Mouse (Mus musculus): ENCODE measurements around the gene Acsl6. TPM values are rescaled to one million over a fixed set of nuclear protein-coding genes. Genes with fewer than 3 reads are reported as not detected.
"Not testable (repeated sequence)": the region's sequence is repeated elsewhere in the genome, so short reads cannot be mapped to it uniquely, and the experiment has no call there.

Gene Acsl6
- polyA plus RNA-seq, 1 experiment from 2014 or later, result 1.5 TPM

- ATAC-seq (replicated peaks; ENCODE audit: insufficient number of reproducible peaks, low FRiP score, low TSS enrichment), result no peak
- no peaks in the 10 kb centered on the region for H3K4me1 ChIP-seq (ENCODE audit: control insufficient read depth, insufficient read depth, low read length)
- no peak overlapping the region for H3K27ac ChIP-seq (ENCODE audit: low read depth, low read length)
- H3K36me3 ChIP-seq (ENCODE audit: control insufficient read depth, insufficient read depth, low read length), result no peaks in the 10 kb centered on the region
- no peaks in the 10 kb centered on the region for H3K9me3 ChIP-seq (replicated peaks; ENCODE audit: control insufficient read depth, low read length)
- 66% methylated on average over 1 of the region's 1 CpGs for WGBS (ENCODE audit: insufficient replicate concordance)
- no peaks in the 10 kb centered on the region for H3K27me3 ChIP-seq (ENCODE audit: control insufficient read depth, insufficient read depth, low read length)
- H3K4me2 ChIP-seq, result no peak overlapping the region
- no peak overlapping the region for H3K4me3 ChIP-seq (ENCODE audit: low read depth, low read length)
- no peak overlapping the region for H3K9ac ChIP-seq (ENCODE audit: low read depth, low read length)
Observed at GRCm38 (mm10) chr11:54396686-54397085, 93.1 kb downstream of the Acsl6 start.

GRCm38 (mm10) chr11:54398058-54398457 is 94.5 kb downstream of the Acsl6 start:
- no peak overlapping the region for H3K4me2 ChIP-seq
- H3K27ac ChIP-seq (ENCODE audit: low read depth, low read length), result no peak overlapping the region
- 57% methylated on average over 4 of the region's 4 CpGs for WGBS (ENCODE audit: insufficient replicate concordance)
- no peak overlapping the region for H3K9ac ChIP-seq (ENCODE audit: low read depth, low read length)
- H3K4me3 ChIP-seq (ENCODE audit: low read depth, low read length), result no peak overlapping the region
- H3K4me1 ChIP-seq (ENCODE audit: control insufficient read depth, insufficient read depth, low read length), result no peaks in the 10 kb centered on the region
- no peaks in the 10 kb centered on the region for H3K27me3 ChIP-seq (ENCODE audit: control insufficient read depth, insufficient read depth, low read length)
- no peak for ATAC-seq (replicated peaks; ENCODE audit: insufficient number of reproducible peaks, low FRiP score, low TSS enrichment)
- H3K9me3 ChIP-seq (replicated peaks; ENCODE audit: control insufficient read depth, low read length), result no peaks in the 10 kb centered on the region
- no peaks in the 10 kb centered on the region for H3K36me3 ChIP-seq (ENCODE audit: control insufficient read depth, insufficient read depth, low read length)

GRCm38 (mm10) chr11:54400803-54401202 is 97.2 kb downstream of the Acsl6 start:
- ATAC-seq (replicated peaks; ENCODE audit: insufficient number of reproducible peaks, low FRiP score, low TSS enrichment); H3K4me2 ChIP-seq; H3K27ac ChIP-seq (ENCODE audit: low read depth, low read length); H3K4me3 ChIP-seq (ENCODE audit: low read depth, low read length); H3K9me3 ChIP-seq (replicated peaks; ENCODE audit: control insufficient read depth, low read length); H3K36me3 ChIP-seq (ENCODE audit: control insufficient read depth, insufficient read depth, low read length); H3K27me3 ChIP-seq (ENCODE audit: control insufficient read depth, insufficient read depth, low read length); H3K9ac ChIP-seq (ENCODE audit: low read depth, low read length); H3K4me1 ChIP-seq (ENCODE audit: control insufficient read depth, insufficient read depth, low read length): not testable (repeated sequence)
- 89% methylated on average over 20 of the region's 20 CpGs for WGBS (ENCODE audit: insufficient replicate concordance)

GRCm38 (mm10) chr11:54404885-54405284 is 101.3 kb downstream of the Acsl6 start:
- Histone ChIP-seq H3K9me3 (replicated peaks; ENCODE audit: control insufficient read depth, low read length) (no peaks in the 10 kb centered on the region), H3K4me2 (no peak overlapping the region), H3K36me3 (ENCODE audit: control insufficient read depth, insufficient read depth, low read length) (no peaks in the 10 kb centered on the region), H3K27me3 (ENCODE audit: control insufficient read depth, insufficient read depth, low read length) (no peaks in the 10 kb centered on the region), H3K9ac (ENCODE audit: low read depth, low read length) (no peak overlapping the region), H3K4me3 (ENCODE audit: low read depth, low read length) (no peak overlapping the region), H3K27ac (ENCODE audit: low read depth, low read length) (no peak overlapping the region), H3K4me1 (ENCODE audit: control insufficient read depth, insufficient read depth, low read length) (no peaks in the 10 kb centered on the region)
- 64% methylated on average over 4 of the region's 4 CpGs for WGBS (ENCODE audit: insufficient replicate concordance)
- no peak for ATAC-seq (replicated peaks; ENCODE audit: insufficient number of reproducible peaks, low FRiP score, low TSS enrichment)

GRCm38 (mm10) chr11:54406930-54407546 is 103.4 kb downstream of the Acsl6 start:
- WGBS (ENCODE audit: insufficient replicate concordance), result 61% methylated on average over 4 of the region's 4 CpGs
- Histone ChIP-seq H3K36me3 (ENCODE audit: control insufficient read depth, insufficient read depth, low read length) (no peaks in the 10 kb centered on the region), H3K4me3 (ENCODE audit: low read depth, low read length) (no peak overlapping the region), H3K9ac (ENCODE audit: low read depth, low read length) (no peak overlapping the region), H3K4me2 (no peak overlapping the region), H3K4me1 (ENCODE audit: control insufficient read depth, insufficient read depth, low read length) (no peaks in the 10 kb centered on the region), H3K27me3 (ENCODE audit: control insufficient read depth, insufficient read depth, low read length) (no peaks in the 10 kb centered on the region), H3K9me3 (replicated peaks; ENCODE audit: control insufficient read depth, low read length) (no peaks in the 10 kb centered on the region), H3K27ac (ENCODE audit: low read depth, low read length) (no peak overlapping the region)
- no peak for ATAC-seq (replicated peaks; ENCODE audit: insufficient number of reproducible peaks, low FRiP score, low TSS enrichment)

GRCm38 (mm10) chr11:54410612-54411011 is 107.0 kb downstream of the Acsl6 start:
- H3K4me2 ChIP-seq, result no peak overlapping the region
- no peaks in the 10 kb centered on the region for H3K4me1 ChIP-seq (ENCODE audit: control insufficient read depth, insufficient read depth, low read length)
- H3K4me3 ChIP-seq (ENCODE audit: low read depth, low read length), result no peak overlapping the region
- H3K27me3 ChIP-seq (ENCODE audit: control insufficient read depth, insufficient read depth, low read length), result no peaks in the 10 kb centered on the region
- H3K9ac ChIP-seq (ENCODE audit: low read depth, low read length), result no peak overlapping the region
- H3K36me3 ChIP-seq (ENCODE audit: control insufficient read depth, insufficient read depth, low read length), result no peaks in the 10 kb centered on the region
- no peaks in the 10 kb centered on the region for H3K9me3 ChIP-seq (replicated peaks; ENCODE audit: control insufficient read depth, low read length)
- H3K27ac ChIP-seq (ENCODE audit: low read depth, low read length), result no peak overlapping the region
- ATAC-seq (replicated peaks; ENCODE audit: insufficient number of reproducible peaks, low FRiP score, low TSS enrichment), result no peak

GRCm38 (mm10) chr11:54413017-54413416 is 109.4 kb downstream of the Acsl6 start:
- WGBS (ENCODE audit: insufficient replicate concordance), result 17% methylated on average over 6 of the region's 6 CpGs
- no peaks in the 10 kb centered on the region for H3K9me3 ChIP-seq (replicated peaks; ENCODE audit: control insufficient read depth, low read length)
- H3K4me1 ChIP-seq (ENCODE audit: control insufficient read depth, insufficient read depth, low read length), result no peaks in the 10 kb centered on the region
- ATAC-seq (replicated peaks; ENCODE audit: insufficient number of reproducible peaks, low FRiP score, low TSS enrichment), result no peak
- peak overlapping the region; percentile 3; the same call in 1 of the 2 replicates for H3K27ac ChIP-seq (ENCODE audit: low read depth, low read length)
- peak overlapping the region; percentile 35 for H3K4me2 ChIP-seq
- H3K36me3 ChIP-seq (ENCODE audit: control insufficient read depth, insufficient read depth, low read length), result no peaks in the 10 kb centered on the region
- no peak overlapping the region for H3K9ac ChIP-seq (ENCODE audit: low read depth, low read length)
- H3K27me3 ChIP-seq (ENCODE audit: control insufficient read depth, insufficient read depth, low read length), result no peaks in the 10 kb centered on the region
- H3K4me3 ChIP-seq (ENCODE audit: low read depth, low read length), result no peak overlapping the region

Other genes starting within 250 kb of the Acsl6 start
- gene Pdlim4, start 234.8 kb upstream of the Acsl6 start, polyA plus RNA-seq (2014; fragmentation: Nextera tagmentation; extraction: Ambion mirVana), result 8.6 and 12.0 TPM in 2 replicates
- 51.6 and 61.3 TPM in 2 replicates for gene P4ha2, start 203.7 kb upstream of the Acsl6 start, polyA plus RNA-seq (2014; fragmentation: Nextera tagmentation; extraction: Ambion mirVana)
- gene Csf2, start 54.1 kb upstream of the Acsl6 start, polyA plus RNA-seq (2014; fragmentation: Nextera tagmentation; extraction: Ambion mirVana), result not detected in 2 replicates
- gene Il3, start 36.5 kb upstream of the Acsl6 start, polyA plus RNA-seq (2014; fragmentation: Nextera tagmentation; extraction: Ambion mirVana), result not detected in 2 replicates
- gene Meikin, start 66.9 kb downstream of the Acsl6 start, polyA plus RNA-seq (2014; fragmentation: Nextera tagmentation; extraction: Ambion mirVana), result not detected in 2 replicates
- gene Fnip1, start 134.4 kb downstream of the Acsl6 start, polyA plus RNA-seq (2014; fragmentation: Nextera tagmentation; extraction: Ambion mirVana), result 9.9 and 10.6 TPM in 2 replicates
- 22.9 and 28.6 TPM in 2 replicates for gene Rapgef6, start 219.0 kb downstream of the Acsl6 start, polyA plus RNA-seq (2014; fragmentation: Nextera tagmentation; extraction: Ambion mirVana)